In the genomic region with DNA sequence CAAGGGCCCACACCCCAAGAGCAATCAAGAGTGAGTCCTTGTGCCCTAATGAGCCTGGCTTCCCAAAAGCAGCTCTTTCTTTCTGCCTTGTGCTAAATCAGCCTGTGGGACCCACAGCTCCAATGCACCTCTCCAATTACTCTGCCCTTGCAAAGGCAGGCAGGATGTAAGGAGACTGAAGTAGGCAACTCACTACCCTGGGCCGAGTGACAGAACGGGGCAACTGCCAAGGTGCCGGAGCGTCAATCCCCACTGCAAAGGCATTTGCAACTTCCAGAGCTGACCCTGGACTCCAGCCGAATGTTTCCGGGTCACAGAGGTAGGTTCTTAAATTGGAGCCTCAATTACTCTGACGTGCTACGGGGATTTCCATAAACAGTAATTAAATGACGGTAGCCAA, we compare ENCODE assay signal across 28 mouse cellular contexts.
DNase-seq lines count a peak whose midpoint lies in the region; ATAC-seq and TF ChIP-seq lines count a peak whose summit lies in the region.
"Had no signal": no experiment of that assay in that cellular context is flagged by ENCODE, and none has a peak within 500 bp of the region (broad histone marks: within the 10 kb centered on the region; RNA-seq: fewer than 3 reads in every experiment).

No protein-coding gene starts in this region.

- 61% methylated on average over 9 of the region's 9 CpGs for WGBS in forebrain, embryonic 13.5 days
- 50% methylated on average over 9 of the region's 9 CpGs for WGBS in forebrain, postnatal 0 days
- WGBS in thymus, adult 2 months: 96% methylated on average over 9 of the region's 9 CpGs

- no peaks in the 10 kb centered on the region for H3K9me3 ChIP-seq in forebrain, embryonic 13.5 days (replicated peaks)
- H3K9me3 ChIP-seq in forebrain, postnatal 0 days (ENCODE audit: low read length): no peaks in the 10 kb centered on the region
- H3K9me3 ChIP-seq: embryonic facial prominence, embryonic 12.5 days; heart, embryonic 10.5 days; heart, embryonic 15.5 days; liver, embryonic 15.5 days; lung, embryonic 15.5 days; midbrain, embryonic 10.5 days; midbrain, embryonic 15.5 days; neural tube, embryonic 15.5 days had no signal

- H3K4me1 ChIP-seq in forebrain, embryonic 13.5 days: peaks cover 24% of the 10 kb centered on the region
- H3K4me1 ChIP-seq in forebrain, postnatal 0 days (ENCODE audit: insufficient read depth): peaks cover 11% of the 10 kb centered on the region
- H3K4me1 ChIP-seq in thymus, adult 2 months (replicated peaks; ENCODE audit: control insufficient read depth, insufficient read depth, low read length): no peaks in the 10 kb centered on the region
- H3K4me1 ChIP-seq: lung, embryonic 15.5 days had no signal

- TF ChIP-seq CTCF in forebrain, postnatal 0 days (IDR thresholded peaks at IDR 0.05; ENCODE audit: low read depth): no peak
- no peak for TF ChIP-seq CTCF in gastrocnemius, adult 2 months (IDR thresholded peaks at IDR 0.05)
- TF ChIP-seq CTCF in thymus, adult 2 months (IDR thresholded peaks at IDR 0.05; ENCODE audit: borderline replicate concordance, control insufficient read depth, extremely low read depth, insufficient read depth, low read length, poor library complexity): no peak

- ATAC-seq in forebrain, embryonic 13.5 days: 0 out of 2 replicates have a peak, but pooled peaks have one; percentile 32
- ATAC-seq in forebrain, postnatal 0 days: no peak
- ATAC-seq: hindbrain, embryonic 16.5 days; midbrain, embryonic 15.5 days; Patski had no signal

- no peak for TF ChIP-seq POLR2A in thymus, adult 2 months (IDR thresholded peaks at IDR 0.05; ENCODE audit: control insufficient read depth, extremely low read depth, insufficient read depth, low read length, poor library complexity)

- H3K4me3 ChIP-seq in forebrain, embryonic 13.5 days: no peak overlapping the region
- no peak overlapping the region for H3K4me3 ChIP-seq in forebrain, postnatal 0 days (ENCODE audit: low read depth, low read length)
- H3K4me3 ChIP-seq in gastrocnemius, adult 2 months: 0 out of 2 replicates have a peak overlapping the region, but pooled peaks have one; percentile 23
- H3K4me3 ChIP-seq in thymus, adult 2 months (ENCODE audit: control insufficient read depth, insufficient read depth, low read length): no peak overlapping the region
- H3K4me3 ChIP-seq: embryonic facial prominence, embryonic 12.5 days; heart, embryonic 10.5 days; heart, embryonic 15.5 days; liver, embryonic 15.5 days; lung, embryonic 15.5 days; midbrain, embryonic 10.5 days; midbrain, embryonic 15.5 days; neural tube, embryonic 15.5 days had no signal

- intact Hi-C loops in gastrocnemius, adult 2 months (cut with DNase I): no loop called here

- no peak overlapping the region for H3K27ac ChIP-seq in forebrain, embryonic 13.5 days
- no peak overlapping the region for H3K27ac ChIP-seq in forebrain, postnatal 0 days (ENCODE audit: low read depth, low read length)
- H3K27ac ChIP-seq in gastrocnemius, adult 2 months: peak overlapping the region; percentile 43
- H3K27ac ChIP-seq in thymus, adult 2 months (ENCODE audit: control insufficient read depth, insufficient read depth, low read length): no peak overlapping the region
- H3K27ac ChIP-seq: embryonic facial prominence, embryonic 12.5 days; heart, embryonic 10.5 days; heart, embryonic 15.5 days; kidney, postnatal 0 days; liver, embryonic 15.5 days; lung, embryonic 15.5 days; midbrain, embryonic 10.5 days; midbrain, embryonic 15.5 days; neural tube, embryonic 15.5 days had no signal

- H3K4me2 ChIP-seq in forebrain, embryonic 13.5 days: no peak overlapping the region
- H3K4me2 ChIP-seq in forebrain, postnatal 0 days (ENCODE audit: low read depth): no peak overlapping the region
- H3K4me2 ChIP-seq: embryonic facial prominence, embryonic 12.5 days; heart, embryonic 15.5 days; liver, embryonic 15.5 days; lung, embryonic 15.5 days; midbrain, embryonic 15.5 days; neural tube, embryonic 15.5 days had no signal

- H3K27me3 ChIP-seq in forebrain, embryonic 13.5 days: no peaks in the 10 kb centered on the region
- H3K27me3 ChIP-seq in forebrain, postnatal 0 days (ENCODE audit: insufficient read depth, low read length): no peaks in the 10 kb centered on the region
- no peaks in the 10 kb centered on the region for H3K27me3 ChIP-seq in thymus, adult 2 months (ENCODE audit: control insufficient read depth, insufficient read depth, low read length)
- H3K27me3 ChIP-seq: CH12.LX; embryonic facial prominence, embryonic 12.5 days; heart, embryonic 15.5 days; liver, embryonic 15.5 days; lung, embryonic 15.5 days; midbrain, embryonic 15.5 days; neural tube, embryonic 15.5 days; Patski had no signal

- DNase-seq in forebrain, postnatal 0 days: no peak
- peak; percentile 73 for DNase-seq in gastrocnemius, adult 2 months
- DNase-seq in gastrocnemius, postnatal 4 days (ENCODE audit: low spot score in 2 of 2): no peak
- DNase-seq in retina, postnatal 1 day: peak; percentile 52
- no peak for DNase-seq in retina, embryonic 14.5 days (ENCODE audit: low spot score)
- no peak for DNase-seq in thymus, adult 2 months
- DNase-seq: adrenal gland, postnatal 10 days; cerebellum, adult 11 months; cerebellum, adult 9-10 months; cerebellum, postnatal 36 days; heart, adult 11 months; kidney, adult 8-10 months; kidney, postnatal 4 days; right cerebral cortex, postnatal 4 days; thymus, postnatal 14 days had no signal

- H3K36me3 ChIP-seq in forebrain, embryonic 13.5 days (ENCODE audit: poor library complexity, severe bottlenecking): peaks cover 12% of the 10 kb centered on the region; the same call in 1 of the 2 replicates
- no peaks in the 10 kb centered on the region for H3K36me3 ChIP-seq in forebrain, postnatal 0 days (ENCODE audit: insufficient read depth)
- no peaks in the 10 kb centered on the region; the same call in 1 of the 2 replicates for H3K36me3 ChIP-seq in thymus, adult 2 months (ENCODE audit: control insufficient read depth, insufficient read depth, low read length)
- H3K36me3 ChIP-seq: lung, embryonic 15.5 days; neural tube, embryonic 15.5 days had no signal

- H3K9ac ChIP-seq in forebrain, embryonic 13.5 days: no peak overlapping the region
- no peak overlapping the region for H3K9ac ChIP-seq in forebrain, postnatal 0 days
- H3K9ac ChIP-seq: embryonic facial prominence, embryonic 12.5 days; heart, embryonic 15.5 days; liver, embryonic 15.5 days; lung, embryonic 15.5 days; midbrain, embryonic 15.5 days; neural tube, embryonic 15.5 days had no signal

Comparison
In these comparisons a context has a peak if more than half of its experiments do, and no peak if none do; other contexts are left out.
1. DNase-seq: peak in gastrocnemius, adult 2 months (single experiment) and retina, postnatal 1 day (single experiment); none in forebrain, postnatal 0 days (single experiment), gastrocnemius, postnatal 4 days (0 of 2), retina, embryonic 14.5 days (single experiment) and thymus, adult 2 months (single experiment).